Mouse (Mus musculus) B cell, adult 67 days (primary cell): Measurements from ENCODE around the gene Ccdc36. TPM values are rescaled to one million over a fixed set of nuclear protein-coding genes. Genes with fewer than 3 reads are reported as not detected.

Experiments
- total RNA-seq, 2 experiments: library from RNA; stranded (reverse); gene quantifications; 4 replicates each; pipeline ENCODE4 v1.2.4; 2023

The Ccdc36 gene
- not detected for total RNA-seq

DNA sequence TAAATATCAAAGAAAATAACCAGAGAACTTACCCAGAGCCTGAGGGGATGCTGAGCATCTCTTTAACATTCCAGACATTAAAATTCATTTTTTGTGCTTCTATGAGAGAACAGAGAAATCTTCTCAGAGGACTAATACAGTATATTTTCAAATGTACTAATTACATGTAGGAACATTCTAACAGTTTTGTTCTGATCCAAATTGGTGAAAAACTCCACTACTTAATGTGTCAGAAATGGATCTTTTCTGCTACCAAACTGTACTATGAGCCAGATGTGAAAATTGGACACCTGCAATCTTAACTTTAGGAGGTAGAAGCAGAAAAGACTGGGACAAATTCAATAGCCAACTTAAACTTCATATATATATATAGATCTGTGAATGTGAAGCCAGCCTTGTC is at the start of gene Ccdc36:
Gene Ccdc36, minus strand, starts transcription at position 101 of the 400 bp plus-strand sequence.

DNA sequence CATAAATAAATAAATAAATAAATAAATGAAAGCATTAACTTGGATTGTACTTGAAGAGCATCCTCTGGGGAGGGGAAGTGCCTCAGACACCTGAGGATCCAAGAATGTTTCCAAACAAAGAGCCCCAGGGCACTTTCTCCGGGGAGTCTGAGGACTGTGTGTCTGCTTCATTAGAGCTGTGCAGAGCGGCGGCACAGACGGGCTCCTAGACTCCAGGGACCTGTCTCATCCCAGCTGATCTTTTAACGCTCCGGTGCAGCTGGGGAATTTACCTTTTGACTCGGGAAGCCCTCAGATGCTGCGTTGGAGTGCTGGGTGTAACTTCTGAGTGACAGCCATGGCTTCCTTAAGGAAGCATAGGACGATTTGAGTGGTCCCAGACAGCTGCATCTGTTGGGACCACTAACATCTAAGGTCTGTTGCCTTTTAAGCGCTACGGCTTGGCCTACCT is 32.9 kb upstream of the Ccdc36 start, which contains the start of gene Klhdc8b:
Gene Klhdc8b, minus strand, starts transcription at position 401 of the 451 bp plus-strand sequence.

DNA sequence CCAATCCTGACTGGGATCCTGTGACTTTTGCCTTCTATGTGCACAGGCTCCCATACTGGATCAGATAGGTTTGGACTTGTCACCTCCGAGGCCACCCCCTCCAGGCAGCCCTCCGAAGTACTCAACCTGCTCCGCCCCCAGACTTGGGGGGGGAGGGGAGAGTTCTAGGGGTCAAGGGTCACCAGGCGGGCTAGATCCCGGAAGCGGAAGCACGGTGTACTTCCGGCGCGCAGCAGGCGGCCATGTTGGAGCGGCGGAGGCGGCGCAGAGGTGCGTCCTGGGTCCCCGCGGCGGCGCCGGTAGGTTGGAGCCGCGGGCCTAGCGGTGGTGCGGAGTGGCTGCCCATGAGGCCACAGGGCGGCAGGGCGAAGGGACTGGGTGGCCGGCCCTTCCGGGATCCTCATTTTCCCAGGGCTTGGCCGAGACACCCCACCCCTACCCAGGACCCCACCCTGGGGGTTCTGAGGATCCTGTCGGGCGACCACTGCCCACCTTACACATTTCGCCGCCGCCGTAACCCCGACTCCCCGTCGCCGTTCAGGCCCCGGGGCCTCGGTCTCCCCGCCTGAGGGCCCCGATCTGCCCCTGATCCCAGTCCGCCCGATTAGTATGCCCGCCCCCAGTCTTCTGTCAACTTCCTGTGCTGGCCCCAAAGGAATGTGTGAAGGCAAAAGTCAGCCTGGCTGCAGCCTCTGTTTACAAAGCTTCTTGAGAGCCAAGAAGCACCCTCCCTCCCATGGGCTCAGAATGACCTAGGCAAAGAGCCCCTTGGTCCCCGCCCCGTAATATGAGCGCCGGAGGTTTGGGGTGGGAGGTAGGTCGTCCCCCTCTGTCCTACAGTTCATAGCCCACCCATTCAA is 32.3 kb upstream of the Ccdc36 start, which contains the start of gene Ccdc71:
Gene Ccdc71, plus strand, starts transcription at position 209 of the 860 bp plus-strand sequence.

DNA sequence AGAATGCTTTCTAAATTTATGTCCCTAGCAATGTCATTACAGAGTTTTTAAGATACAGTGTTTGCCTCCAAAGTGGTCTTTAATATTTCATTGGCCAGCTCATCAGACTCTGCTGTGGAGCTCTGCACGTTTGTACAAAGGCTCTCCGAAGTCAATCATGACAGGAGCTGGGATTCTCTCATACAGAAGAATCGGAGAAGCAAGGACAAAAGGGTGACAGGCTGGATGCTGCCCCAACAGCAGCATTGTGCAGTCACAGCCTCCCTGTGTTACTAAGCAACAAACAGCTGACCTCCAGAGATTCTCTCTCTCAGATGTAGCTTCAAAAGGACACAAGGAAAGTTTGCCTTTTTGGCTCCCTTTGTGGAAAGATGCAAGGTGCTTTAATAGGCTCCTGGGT is 7.9 kb upstream of the Ccdc36 start, which contains the start of gene BC048562:
Gene BC048562, plus strand, starts transcription at position 301 of the 400 bp plus-strand sequence.

GRCm38 (mm10) chr9:108392676-108393075 is 35.6 kb downstream of the Ccdc36 start, which contains the start of gene 1700102P08Rik:
Gene 1700102P08Rik (plus strand): TSS chr9:108392805.

Other genes starting within 250 kb of the Ccdc36 start
- gene Bsn, start 238.1 kb downstream of the Ccdc36 start, total RNA-seq, result under 1 TPM; 0.21 to 0.49 TPM
- gene Dag1, start 164.5 kb downstream of the Ccdc36 start, total RNA-seq, result 10 to 100 TPM; 27.1 to 28.0 TPM
- 10 to 100 TPM; 12.1 to 14.2 TPM for gene Nicn1, start 138.1 kb downstream of the Ccdc36 start, total RNA-seq
- gene Amt, start 131.6 kb downstream of the Ccdc36 start, total RNA-seq, result 1 to 10 TPM; 3.9 to 4.1 TPM
- gene Rhoa, start 122.4 kb downstream of the Ccdc36 start, total RNA-seq, result 100 to 1,000 TPM; 448 to 467 TPM
- gene Tcta, start 122.3 kb downstream of the Ccdc36 start, total RNA-seq, result 10 to 100 TPM in 1 of 2 experiments, 1 to 10 TPM in 1; 9.3 to 13.8 TPM
- gene Gpx1, start 89.6 kb downstream of the Ccdc36 start, total RNA-seq, result 100 to 1,000 TPM; 346 to 355 TPM
- 100 to 1,000 TPM; 185 to 198 TPM for gene Usp4, start 80.6 kb downstream of the Ccdc36 start, total RNA-seq
- 1 to 10 TPM; 5.7 to 7.3 TPM for gene 1700102P08Rik, start 35.7 kb downstream of the Ccdc36 start, total RNA-seq
- not detected for gene BC048562, start 8.0 kb upstream of the Ccdc36 start, total RNA-seq
- gene Ccdc71, start 32.0 kb upstream of the Ccdc36 start, total RNA-seq, result 10 to 100 TPM; 32.1 to 38.4 TPM
- gene Klhdc8b, start 33.1 kb upstream of the Ccdc36 start, total RNA-seq, result 1 to 10 TPM; 1.8 to 4.3 TPM
- gene Lamb2, start 51.3 kb upstream of the Ccdc36 start, total RNA-seq, result under 1 TPM; 0.75 to 0.89 TPM
- 100 to 1,000 TPM; 278 to 324 TPM for gene Usp19, start 62.1 kb upstream of the Ccdc36 start, total RNA-seq
- 100 to 1,000 TPM; 215 TPM for gene Qars, start 79.2 kb upstream of the Ccdc36 start, total RNA-seq
- gene Qrich1, start 88.3 kb upstream of the Ccdc36 start, total RNA-seq, result 100 to 1,000 TPM; 219 to 230 TPM
- gene Impdh2, start 131.8 kb upstream of the Ccdc36 start, total RNA-seq, result 100 to 1,000 TPM; 197 to 211 TPM
- 10 to 100 TPM; 31.6 to 37.6 TPM for gene Ndufaf3, start 138.9 kb upstream of the Ccdc36 start, total RNA-seq
- 100 to 1,000 TPM in 1 of 2 experiments, 10 to 100 TPM in 1; 93.3 to 117 TPM for gene Dalrd3, start 141.4 kb upstream of the Ccdc36 start, total RNA-seq
- gene Wdr6, start 150.3 kb upstream of the Ccdc36 start, total RNA-seq, result 10 to 100 TPM; 42.2 to 42.9 TPM
- gene P4htm, start 169.2 kb upstream of the Ccdc36 start, total RNA-seq, result 1 to 10 TPM; 3.0 to 6.8 TPM
- gene Arih2, start 220.9 kb upstream of the Ccdc36 start, total RNA-seq, result 100 to 1,000 TPM; 135 to 144 TPM
- 10 to 100 TPM; 17.3 to 20.1 TPM for gene Slc25a20, start 233.6 kb upstream of the Ccdc36 start, total RNA-seq